Mouse (Mus musculus) left cerebral cortex, postnatal 14 days (tissue): ENCODE measurements around the gene Ado. TPM values are rescaled to one million over a fixed set of nuclear protein-coding genes. Genes with fewer than 3 reads are reported as not detected.

Experiments used
- DNase-seq, 2 experiments: peaks; one replicate each; pipeline ENCODE4 v3.0.0; 2021 to 2022; ENCODE audit warnings: low spot score in 2 of 2, mixed read lengths in 1 of 2
- intact Hi-C: fragments of 180-260 bp; cut with DNase I; formaldehyde crosslinking; loops from one replicate; pipeline ENCODE4 v1.15.1; 2025
- total RNA-seq, 2 experiments: library from RNA; stranded (reverse); gene quantifications; 2 replicates each; pipeline ENCODE4 v1.2.3; 2021

Gene Ado
- total RNA-seq, 2 experiments from 2014 or later = 37.6 to 39.0 TPM

DNA sequence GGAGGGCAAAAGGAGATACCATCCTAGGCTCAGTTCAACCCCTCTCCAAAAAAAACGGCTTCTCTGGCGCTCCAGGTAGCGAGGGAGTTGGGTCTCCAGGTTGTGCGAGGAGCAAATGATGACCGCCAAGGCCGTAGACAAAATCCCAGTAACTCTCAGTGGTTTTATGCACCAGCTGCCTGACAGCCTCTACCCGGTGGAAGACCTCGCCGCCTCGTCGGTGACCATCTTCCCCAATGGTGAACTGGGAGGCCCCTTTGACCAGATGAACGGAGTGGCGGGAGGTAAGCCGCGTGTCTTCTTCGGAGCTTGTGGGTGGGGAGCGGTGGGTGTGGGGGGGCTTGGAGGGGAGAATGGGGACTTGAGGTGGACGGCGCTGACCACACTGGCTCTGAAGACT, 10.6 kb downstream of the Ado start:
- intact Hi-C loops = loop anchor here (5.0 to 10.0 kb wide), 2 partner anchors 221 to 467 kb away; no protein-coding TSS in a partner anchor
- no peak for DNase-seq

DNA sequence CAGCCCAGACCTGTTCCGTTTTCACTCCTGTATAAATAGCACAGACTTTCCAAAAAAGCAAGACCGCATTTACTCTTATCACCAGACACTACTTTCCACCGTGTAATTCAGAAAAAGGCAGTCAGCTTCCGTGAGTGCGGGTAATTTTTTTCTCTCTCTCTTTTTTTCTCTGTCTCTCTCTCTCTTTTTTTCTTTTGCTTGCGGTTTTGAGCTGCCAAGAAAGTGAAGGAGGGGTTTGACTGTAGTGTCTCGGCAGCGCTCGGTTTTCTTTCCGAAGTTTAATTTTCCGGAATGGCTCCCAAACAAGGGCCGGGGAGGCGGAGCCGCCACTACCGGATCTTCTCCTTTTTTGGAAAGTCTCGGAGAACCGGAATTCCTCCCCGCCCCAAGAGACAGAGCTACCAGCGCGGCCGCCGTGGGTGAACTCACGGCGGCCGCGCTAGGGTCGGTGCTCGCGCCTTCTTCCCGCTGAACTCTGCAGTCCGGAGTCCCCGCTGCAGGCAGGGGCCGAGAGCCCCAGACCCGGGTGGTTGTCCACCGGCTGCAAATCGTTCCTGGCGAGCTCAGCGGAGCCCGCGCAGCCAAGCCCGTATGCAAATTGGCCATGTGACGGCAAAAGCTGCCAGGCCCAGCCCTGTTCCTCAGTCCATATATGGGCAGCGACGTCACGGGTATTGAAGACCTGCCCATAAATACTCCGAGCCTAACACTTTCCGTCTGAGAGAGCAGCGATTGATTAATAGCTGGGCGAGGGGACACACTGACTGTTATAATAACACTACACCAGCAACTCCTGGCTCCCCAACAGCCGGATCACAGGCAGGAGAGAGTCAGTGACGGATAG, 11.4 kb downstream of the Ado start:
- peak; percentile 88 to 95 for DNase-seq
- intact Hi-C loops = loop anchor here (2.0 to 10.0 kb wide), 5 partner anchors 183 to 467 kb away; no protein-coding TSS in a partner anchor

DNA sequence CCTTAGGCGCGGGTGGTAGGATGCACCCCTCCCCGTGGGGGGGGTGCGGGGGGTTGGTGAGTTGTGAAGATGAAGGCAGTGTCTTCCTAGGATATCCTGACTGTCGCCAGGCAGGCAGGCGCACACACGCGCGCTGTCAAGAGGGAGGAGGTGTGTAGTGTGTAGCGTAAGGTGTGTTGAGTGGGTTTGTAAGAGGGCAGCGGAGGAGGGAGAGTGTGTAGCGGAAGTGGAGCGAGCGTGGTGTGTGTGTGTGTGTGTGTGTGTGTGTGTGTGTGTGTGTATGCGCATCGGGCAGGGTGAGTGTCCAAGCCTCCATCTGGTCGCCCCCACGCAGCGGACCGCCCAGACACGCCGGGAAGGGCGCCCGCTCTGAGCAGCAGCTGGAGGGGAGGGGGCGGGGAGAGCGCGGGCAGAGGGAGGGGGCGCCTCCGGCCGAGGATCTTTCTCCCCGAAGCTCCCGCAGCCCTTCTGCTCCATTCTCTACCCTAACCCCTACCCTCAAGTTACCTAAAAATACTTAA, 12.1 kb downstream of the Ado start:
- DNase-seq = peak; percentile 57 to 63
- intact Hi-C loops = loop anchor here (2.0 to 10.0 kb wide), 5 partner anchors 184 to 468 kb away; no protein-coding TSS in a partner anchor

DNA sequence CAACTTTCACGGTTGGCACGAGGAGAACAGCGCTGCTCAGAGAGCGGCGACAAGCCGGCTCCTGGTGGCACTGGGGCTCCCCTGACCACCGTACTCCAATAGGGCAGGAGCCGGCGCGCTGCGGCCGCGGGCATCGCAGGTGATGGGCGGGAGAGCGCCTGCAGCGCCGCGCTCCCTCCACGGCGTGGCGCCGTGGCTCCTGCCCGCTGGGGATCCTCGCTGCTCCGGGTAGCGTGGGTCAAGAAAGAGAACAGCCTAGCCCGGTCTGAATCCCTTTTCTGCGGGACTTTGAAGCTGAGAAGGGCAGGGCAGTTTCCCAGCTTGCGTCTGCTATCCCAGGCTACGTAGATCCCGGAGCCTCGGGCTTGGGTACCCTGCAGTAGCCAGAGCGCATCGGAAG, 12.8 kb downstream of the Ado start:
- intact Hi-C loops = loop anchor here (2.0 to 10.0 kb wide), 5 partner anchors 185 to 469 kb away; no protein-coding TSS in a partner anchor
- DNase-seq = peak in 1 of 2 experiments; percentile 66

DNA sequence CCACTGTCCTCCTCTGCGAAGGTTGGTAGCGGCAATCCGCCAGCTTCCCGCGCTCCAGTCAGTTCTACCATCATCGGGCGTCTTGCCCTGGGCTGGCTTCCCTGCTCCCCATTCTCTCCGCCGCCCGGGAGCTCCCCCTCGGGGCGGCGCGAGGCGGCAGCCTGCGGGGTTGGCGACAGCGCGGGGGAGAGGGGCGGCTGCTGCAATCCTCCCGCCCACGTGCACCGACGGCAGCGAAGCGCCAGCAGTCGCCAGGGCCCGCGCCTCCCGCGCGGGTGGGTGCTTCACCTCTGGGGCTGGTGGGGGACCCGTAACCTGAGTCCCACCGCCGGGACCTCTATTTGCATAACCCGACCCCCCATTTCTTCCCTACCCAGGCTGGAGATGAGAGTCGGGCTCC, 13.5 kb downstream of the Ado start, which contains the start of gene Egr2:
Gene Egr2, plus strand, starts transcription at position 220 of the 400 bp plus-strand sequence.
- intact Hi-C loops = loop anchor here (5.0 to 10.0 kb wide), 2 partner anchors 218 to 470 kb away; no protein-coding TSS in a partner anchor

GRCm38 (mm10) chr10:67529769-67530168, 19.0 kb downstream of the Ado start:
- DNase-seq = no peak
- intact Hi-C loops = loop anchor here (10.0 kb wide), 1 partner anchor 475 kb away; no protein-coding TSS in a partner anchor

More for the DNA sequence above, 13.5 kb downstream of the Ado start, which contains the start of gene Egr2:
- DNase-seq = peak in 1 of 2 experiments; percentile 14

DNA sequence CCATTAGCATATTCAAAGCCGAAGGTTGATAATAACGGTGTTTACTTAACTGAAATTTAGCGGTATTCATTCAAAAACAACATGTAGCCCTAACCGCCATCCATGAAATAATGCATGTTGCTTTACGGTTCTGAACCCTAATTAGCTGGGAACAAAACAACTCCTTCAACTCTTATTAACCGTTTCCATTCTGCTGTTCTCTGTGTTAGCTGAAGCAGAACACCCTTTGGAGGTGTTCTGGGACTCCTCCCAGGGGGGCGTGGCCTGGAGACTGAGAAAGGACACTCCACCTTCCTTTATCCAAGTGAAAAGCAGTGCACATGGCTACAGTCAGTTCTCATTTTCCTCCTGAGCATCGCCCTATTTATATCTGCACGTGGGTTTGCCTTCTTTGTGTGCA, 22.3 kb downstream of the Ado start:
- intact Hi-C loops = no loop called here
- no peak for DNase-seq

- intact Hi-C loops = no loop called here
- no peak for DNase-seq
Measured at GRCm38 (mm10) chr10:67524694-67525093, 24.1 kb downstream of the Ado start.

- DNase-seq = no peak
- intact Hi-C loops = no loop called here
Measured at GRCm38 (mm10) chr10:67524130-67524529, 24.6 kb downstream of the Ado start.

DNA sequence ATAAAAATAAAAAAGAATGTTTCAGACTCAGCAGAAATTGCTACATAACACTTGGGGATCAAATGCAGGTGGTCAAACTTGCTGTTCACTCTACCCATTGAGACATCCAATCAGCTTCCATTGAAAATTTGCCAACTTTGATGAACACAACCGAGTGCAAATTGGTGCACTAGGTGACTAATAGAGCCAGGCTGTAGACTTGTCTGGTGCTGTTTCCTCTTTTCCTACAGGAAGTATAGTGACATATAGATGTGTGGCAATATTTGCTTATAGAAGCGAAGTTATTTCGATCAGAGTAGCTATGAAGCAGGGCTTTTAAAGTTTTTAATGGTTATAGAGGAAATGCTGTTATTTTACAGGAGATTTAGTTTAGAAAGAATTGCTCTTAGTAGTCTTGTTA, 30.0 kb downstream of the Ado start:
- intact Hi-C loops = no loop called here

GRCm38 (mm10) chr10:67512871-67513270, 35.9 kb downstream of the Ado start:
- DNase-seq = no peak
- intact Hi-C loops = no loop called here

More for the DNA sequence above, 30.0 kb downstream of the Ado start:
- DNase-seq = no peak

DNA sequence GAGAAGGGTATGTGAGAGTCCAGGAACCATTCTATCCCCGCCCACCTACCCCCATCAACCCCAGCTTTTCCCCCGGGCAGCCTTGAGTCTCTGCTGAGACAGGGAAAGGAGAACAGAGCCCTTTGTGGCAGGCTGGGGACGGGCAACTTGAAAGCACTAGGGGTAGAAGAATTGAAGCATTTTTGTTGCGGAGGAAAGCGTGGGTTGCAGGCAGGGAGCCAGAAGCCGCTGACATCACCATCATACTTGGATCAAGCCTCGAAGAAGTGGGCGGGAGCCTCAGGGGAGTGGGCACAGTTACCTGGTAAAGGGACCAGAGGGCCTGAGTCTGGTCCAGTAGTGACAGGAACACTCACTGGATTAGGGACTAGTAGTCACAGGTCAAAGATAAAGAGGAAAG, 36.5 kb downstream of the Ado start:
- intact Hi-C loops = no loop called here
- DNase-seq = peak; percentile 34 to 43

DNA sequence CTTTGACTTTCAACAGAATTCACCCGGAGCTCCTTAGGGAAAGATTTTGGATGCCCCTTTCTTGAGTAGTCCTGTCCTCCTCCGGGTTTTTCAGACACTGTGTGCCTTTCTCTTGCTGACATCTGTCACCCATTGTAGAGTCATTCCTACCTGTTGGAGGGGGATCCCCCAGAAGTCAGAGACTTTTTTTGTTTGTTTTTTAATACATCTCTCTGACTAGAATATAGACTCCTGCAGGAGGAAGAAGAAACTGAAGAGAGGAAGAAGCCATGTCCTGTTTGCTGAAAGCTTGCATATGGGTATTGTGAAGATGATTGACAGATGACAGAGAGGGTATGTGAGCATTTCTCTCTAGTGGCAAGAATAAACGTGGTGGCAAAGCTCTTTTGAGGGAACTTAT, 43.5 kb downstream of the Ado start:
- intact Hi-C loops = no loop called here
- DNase-seq = no peak

- intact Hi-C loops = no loop called here
- DNase-seq = no peak
Measured at GRCm38 (mm10) chr10:67504046-67504445, 44.7 kb downstream of the Ado start.

GRCm38 (mm10) chr10:67503320-67503995, 45.3 kb downstream of the Ado start:
- DNase-seq = no peak
- intact Hi-C loops = no loop called here

- DNase-seq = no peak
- intact Hi-C loops = no loop called here
Measured at GRCm38 (mm10) chr10:67497951-67498350, 50.8 kb downstream of the Ado start.

DNA sequence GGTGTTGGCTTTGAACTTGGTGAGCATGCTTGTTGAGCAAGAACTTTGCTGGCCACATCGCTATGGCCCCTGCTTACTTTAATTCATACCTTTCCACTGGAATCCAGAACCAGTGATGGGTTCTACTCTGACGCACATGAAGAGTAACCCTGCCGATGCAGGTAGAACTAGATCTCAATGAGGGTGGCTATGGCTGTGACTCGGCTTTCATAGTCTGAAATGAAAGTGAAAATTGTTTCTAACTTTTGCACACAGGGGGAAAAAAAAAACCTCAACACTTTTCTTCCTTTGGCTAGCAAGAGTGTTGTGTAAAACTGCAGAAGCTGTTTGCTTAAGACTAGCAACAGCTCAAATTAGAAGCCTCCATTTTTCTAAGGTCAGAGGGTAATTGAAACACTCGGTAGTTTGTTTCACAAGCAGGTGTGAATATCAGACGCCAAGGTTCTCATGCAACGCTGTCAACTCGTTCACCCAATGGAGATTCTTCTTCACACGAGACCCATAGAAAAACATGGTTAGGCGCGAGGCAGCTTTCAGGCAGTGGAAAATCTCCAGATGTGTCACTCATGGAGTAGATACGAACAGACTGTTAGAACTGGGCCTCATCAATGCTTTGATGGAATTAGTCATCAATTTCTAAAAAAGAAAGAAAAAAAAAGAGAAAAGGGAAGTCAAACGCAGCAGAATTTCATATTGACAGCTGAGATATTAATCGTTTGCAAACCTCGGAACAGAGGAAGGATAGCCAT, 51.4 kb downstream of the Ado start:
- DNase-seq = no peak
- intact Hi-C loops = no loop called here
